Mouse (Mus musculus) neutrophil, adult 5-6 weeks (primary cell): ENCODE results near the gene Auts2. TPM values are rescaled to one million over a fixed set of nuclear protein-coding genes. Genes with fewer than 3 reads are reported as not detected.

Experiments
- ATAC-seq: fragments of 151-379, 151-347 bp; 2 replicates; pipeline ENCODE4 v1.8.0; 2017; ENCODE audit warnings: mild to moderate bottlenecking, moderate TSS enrichment; ENCODE audit not compliant: insufficient number of reproducible peaks, poor library complexity, low FRiP score, severe bottlenecking; ENCODE audit errors: extremely low read depth
- total RNA-seq: library from RNA; stranded (forward); fragments of 200-1000 nt; gene quantifications from 2 replicates; pipeline ENCODE4 v1.2.3, GENCODE M21; 2017

Gene Auts2
- total RNA-seq, 1 experiment from 2014 or later, result 0.93 TPM

GRCm38 (mm10) chr5:131815498-131815897, 727.6 kb downstream of the Auts2 start:
- no peak for ATAC-seq

- no peak for ATAC-seq
These were observed 728.6 kb downstream of the Auts2 start for GRCm38 (mm10) chr5:131814503-131815003.

- no peak for ATAC-seq
These were observed 729.1 kb downstream of the Auts2 start for GRCm38 (mm10) chr5:131813952-131814502.

GRCm38 (mm10) chr5:131813331-131813781, 729.8 kb downstream of the Auts2 start:
- no peak for ATAC-seq

GRCm38 (mm10) chr5:131812483-131813063, 730.6 kb downstream of the Auts2 start:
- no peak for ATAC-seq

- ATAC-seq, result no peak
These were observed 736.8 kb downstream of the Auts2 start for GRCm38 (mm10) chr5:131806350-131806749.

GRCm38 (mm10) chr5:131805277-131805676, 737.9 kb downstream of the Auts2 start:
- ATAC-seq, result no peak

- no peak for ATAC-seq
These were observed 739.5 kb downstream of the Auts2 start for GRCm38 (mm10) chr5:131803609-131804008.

- no peak for ATAC-seq
These were observed 740.7 kb downstream of the Auts2 start for GRCm38 (mm10) chr5:131802340-131803036.

GRCm38 (mm10) chr5:131801924-131802323, 741.2 kb downstream of the Auts2 start:
- ATAC-seq, result no peak

GRCm38 (mm10) chr5:131798373-131798772, 744.8 kb downstream of the Auts2 start:
- no peak for ATAC-seq

GRCm38 (mm10) chr5:131797044-131797443, 746.1 kb downstream of the Auts2 start:
- ATAC-seq, result no peak

GRCm38 (mm10) chr5:131794411-131795133, 748.6 kb downstream of the Auts2 start:
- ATAC-seq, result no peak

GRCm38 (mm10) chr5:131789601-131790000, 753.5 kb downstream of the Auts2 start:
- ATAC-seq, result no peak

GRCm38 (mm10) chr5:131788008-131788407, 755.1 kb downstream of the Auts2 start:
- no peak for ATAC-seq

- no peak for ATAC-seq
These were observed 759.9 kb downstream of the Auts2 start for GRCm38 (mm10) chr5:131783241-131783640.

- ATAC-seq, result no peak
These were observed 762.1 kb downstream of the Auts2 start for GRCm38 (mm10) chr5:131781063-131781462.

GRCm38 (mm10) chr5:131779171-131779570, 764.0 kb downstream of the Auts2 start:
- no peak for ATAC-seq

GRCm38 (mm10) chr5:131775672-131776071, 767.5 kb downstream of the Auts2 start:
- ATAC-seq, result no peak
